Mouse (Mus musculus) thymus, adult 2 months (tissue): ENCODE results near the gene Maml3.

Experiments used
- CTCF ChIP-seq: fragments of 200-500 bp; IDR thresholded peaks from 2 replicates; pipeline ENCODE4 v1.5.1; 2012; ENCODE audit warnings: mild to moderate bottlenecking, control low read depth, low read length, moderate library complexity, borderline replicate concordance; ENCODE audit not compliant: control insufficient read depth, poor library complexity, insufficient read depth; ENCODE audit errors: extremely low read depth
- POLR2A ChIP-seq: fragments of 200-500 bp; IDR thresholded peaks from 2 replicates; pipeline ENCODE4 v1.6.1; 2012; ENCODE audit warnings: mild to moderate bottlenecking, low read length, control low read depth, moderate library complexity; ENCODE audit not compliant: control insufficient read depth, poor library complexity, insufficient read depth; ENCODE audit errors: extremely low read depth

GRCm38 (mm10) chr3:51928188-51928587 is 176.7 kb downstream of the Maml3 start:
- TF ChIP-seq POLR2A (no peak), CTCF (no peak)
